Mouse (Mus musculus): ENCODE measurements around the gene Fan1.
A peak's percentile ranks its signal among the peaks of the same experiment; 100 is the strongest.

The Fan1 gene

GRCm38 (mm10) chr7:64373830-64374562, at the start of gene Fan1:
Gene Fan1, minus strand, starts transcription at chr7:64374095.
- DNase-seq (ENCODE audit: low spot score in 2 of 2) = peak; percentile 84 to 89

GRCm38 (mm10) chr7:64403989-64404388, 30.1 kb upstream of the Fan1 start:
- no peak for DNase-seq (ENCODE audit: low spot score in 2 of 2)

DNA sequence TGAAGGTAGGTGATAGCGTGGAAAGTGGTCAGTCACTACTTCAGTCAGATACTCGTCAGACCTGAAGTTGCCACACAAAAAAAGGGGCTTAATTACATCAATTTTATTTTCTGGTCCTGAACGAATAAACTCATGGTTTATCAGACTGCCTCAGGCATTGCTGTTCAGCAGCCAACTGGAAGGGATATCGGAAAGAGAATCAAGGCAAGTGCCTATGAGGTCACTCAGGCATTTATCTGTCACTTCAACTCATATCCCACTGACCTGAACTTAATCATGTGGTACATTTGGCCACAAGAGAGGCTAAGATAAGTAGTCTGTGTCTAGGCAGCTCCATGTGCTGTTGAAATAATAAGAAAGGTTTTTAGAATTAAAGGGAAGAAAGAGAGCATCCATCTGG, 28.6 kb upstream of the Fan1 start:
- DNase-seq (ENCODE audit: low spot score in 2 of 2) = no peak

- no peak for DNase-seq (ENCODE audit: low spot score in 2 of 2)
Observed at GRCm38 (mm10) chr7:64400725-64401124, 26.8 kb upstream of the Fan1 start.

DNA sequence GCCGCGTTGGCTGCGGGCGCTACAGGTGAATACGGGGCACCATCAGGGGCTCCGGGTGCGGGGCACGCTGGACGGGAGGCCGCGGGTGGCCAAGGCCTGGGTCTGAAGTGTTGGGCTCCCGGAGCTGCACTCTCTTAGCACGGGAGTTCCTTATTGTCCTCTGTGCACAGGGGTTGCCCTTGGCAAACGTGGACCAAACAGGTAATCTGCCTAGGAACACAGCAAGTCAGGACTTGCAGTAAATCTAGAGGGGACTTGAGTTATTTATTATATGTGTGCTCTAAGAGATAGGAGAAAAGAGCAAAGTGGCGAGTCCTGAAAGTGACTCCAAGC, 18.9 kb upstream of the Fan1 start:
- DNase-seq (ENCODE audit: low spot score in 2 of 2) = no peak

GRCm38 (mm10) chr7:64392122-64392818, 18.4 kb upstream of the Fan1 start, which contains the start of the genes Mphosph10 and Mcee:
Gene Mphosph10, minus strand, starts transcription at chr7:64392268.
Gene Mcee, plus strand, starts transcription at chr7:64392607.
- peak; percentile 95 to 98 for DNase-seq (ENCODE audit: low spot score in 2 of 2)

- DNase-seq (ENCODE audit: low spot score in 2 of 2) = no peak
Observed at GRCm38 (mm10) chr7:64391479-64391878, 17.6 kb upstream of the Fan1 start.

- DNase-seq (ENCODE audit: low spot score in 2 of 2) = no peak
Observed at GRCm38 (mm10) chr7:64373147-64373829, 607 bp downstream of the Fan1 start.

DNA sequence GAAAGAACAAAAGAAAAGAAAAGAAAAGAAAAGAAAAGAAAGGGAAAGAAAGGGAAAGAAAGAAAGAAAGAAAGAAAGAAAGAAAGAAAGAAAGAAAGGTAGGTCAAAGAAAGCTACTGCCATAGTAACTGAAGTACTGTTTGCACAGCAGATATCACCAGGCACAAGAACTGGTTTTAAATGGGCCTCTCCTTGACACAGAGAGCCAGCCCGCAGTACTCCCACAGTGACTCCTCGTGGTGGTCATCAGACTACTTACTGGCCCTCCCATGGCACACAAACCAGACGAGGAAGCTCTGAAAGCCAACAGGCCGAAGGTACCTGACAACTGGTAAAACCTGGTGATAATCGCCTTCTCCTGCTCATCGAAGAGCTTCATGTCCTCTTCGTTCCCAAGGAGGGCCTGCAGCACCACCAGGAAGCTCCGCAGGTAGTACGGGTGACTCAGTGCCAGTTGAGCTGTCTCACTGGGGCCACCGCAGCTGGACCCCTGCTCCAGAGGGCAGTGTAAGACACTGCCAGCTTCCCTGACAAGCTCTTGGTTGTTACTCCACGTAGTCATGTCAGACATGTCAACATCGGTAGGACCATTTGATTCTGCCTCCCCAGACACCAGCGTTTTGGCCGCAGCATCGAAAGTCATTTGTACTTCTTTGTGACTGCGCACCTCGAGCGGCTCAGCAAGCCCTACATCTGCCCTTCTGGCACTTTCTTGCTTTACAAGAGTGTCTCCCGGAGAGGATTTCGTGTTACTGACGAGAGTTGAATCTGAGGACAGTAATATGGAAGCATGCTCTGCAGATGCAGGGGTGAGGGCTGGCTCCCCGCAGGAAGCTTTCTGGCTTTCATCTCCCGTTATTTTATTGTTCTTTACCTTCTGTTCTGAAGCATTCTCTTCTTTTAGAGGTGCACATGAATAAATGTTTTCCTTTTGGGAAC, 1.7 kb downstream of the Fan1 start:
- DNase-seq (ENCODE audit: low spot score in 2 of 2) = no peak

DNA sequence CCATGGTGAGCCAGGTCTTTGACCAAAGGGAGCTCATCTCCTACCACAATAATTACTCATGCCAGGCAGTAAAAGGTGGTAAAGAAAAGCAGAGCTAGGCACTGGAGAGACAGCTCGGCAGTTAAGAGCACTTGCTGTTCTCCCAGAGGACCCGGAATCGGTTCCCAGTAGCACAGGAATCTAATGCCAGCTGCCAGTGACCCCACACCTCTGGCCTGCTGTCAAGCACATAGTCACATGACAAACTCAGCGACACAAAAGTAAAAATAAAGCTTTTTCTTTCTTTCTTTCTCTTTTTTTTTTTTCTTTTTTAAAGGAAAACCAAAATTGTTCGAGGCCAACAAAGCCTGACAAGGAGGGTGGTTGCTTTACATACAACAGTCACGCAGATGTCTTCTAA, 4.1 kb downstream of the Fan1 start:
- DNase-seq (ENCODE audit: low spot score in 2 of 2) = no peak

GRCm38 (mm10) chr7:64365863-64366262, 8.0 kb downstream of the Fan1 start:
- DNase-seq (ENCODE audit: low spot score in 2 of 2) = no peak

DNA sequence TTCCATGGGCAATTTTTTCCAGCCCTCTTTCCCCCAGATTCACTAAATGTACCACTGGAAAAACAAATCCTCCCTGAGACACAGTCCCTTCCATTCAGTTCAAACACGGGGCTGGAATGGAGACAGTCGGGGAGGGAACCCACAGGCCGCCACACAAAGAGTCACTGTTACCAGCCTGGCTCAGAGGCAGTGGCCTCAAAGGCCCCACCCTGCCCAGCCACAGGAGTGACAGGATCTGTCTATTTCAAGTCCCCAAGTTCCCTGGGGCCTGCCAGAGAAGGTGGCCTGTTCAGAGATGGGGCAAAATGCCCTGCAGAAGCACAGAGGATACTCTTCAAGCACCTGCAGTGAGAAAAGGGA, 13.3 kb downstream of the Fan1 start:
- DNase-seq (ENCODE audit: low spot score in 2 of 2) = no peak

DNA sequence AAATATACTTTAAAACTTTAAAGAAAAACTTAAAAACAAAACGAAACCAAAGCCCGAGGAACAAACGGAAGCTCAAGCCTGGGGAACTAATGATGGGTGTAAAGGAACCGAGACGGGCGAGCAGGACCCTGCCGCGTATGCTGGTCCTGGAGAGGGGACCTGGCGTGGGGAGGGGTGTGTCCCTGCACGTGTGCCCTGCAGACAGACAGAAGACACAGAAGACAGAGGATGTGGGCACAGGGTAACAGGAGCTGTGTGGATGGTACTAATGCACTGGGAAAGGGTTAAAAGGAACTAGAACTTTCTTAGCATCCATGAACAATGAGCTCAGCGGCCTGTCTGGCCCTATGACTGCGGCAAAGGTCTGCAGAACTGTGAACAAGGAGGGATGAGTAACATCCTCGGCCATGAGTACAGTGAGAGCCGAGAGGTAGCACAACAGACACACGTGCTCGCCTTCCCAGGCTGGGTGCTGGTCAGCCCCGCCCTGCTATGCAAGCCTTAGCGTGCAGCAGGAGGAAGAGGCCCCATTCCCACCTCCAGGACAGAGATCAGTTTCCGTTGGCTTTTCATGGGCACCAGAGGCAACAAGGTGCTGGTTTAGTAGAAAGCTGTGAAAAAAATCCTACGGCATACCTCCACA, 13.8 kb downstream of the Fan1 start:
- no peak for DNase-seq (ENCODE audit: low spot score in 2 of 2)

- DNase-seq (ENCODE audit: low spot score in 2 of 2) = no peak
Observed at GRCm38 (mm10) chr7:64358666-64359065, 15.2 kb downstream of the Fan1 start.

- peak; percentile 57 to 58 for DNase-seq (ENCODE audit: low spot score in 2 of 2)
Observed at GRCm38 (mm10) chr7:64357405-64357804, 16.5 kb downstream of the Fan1 start.

DNA sequence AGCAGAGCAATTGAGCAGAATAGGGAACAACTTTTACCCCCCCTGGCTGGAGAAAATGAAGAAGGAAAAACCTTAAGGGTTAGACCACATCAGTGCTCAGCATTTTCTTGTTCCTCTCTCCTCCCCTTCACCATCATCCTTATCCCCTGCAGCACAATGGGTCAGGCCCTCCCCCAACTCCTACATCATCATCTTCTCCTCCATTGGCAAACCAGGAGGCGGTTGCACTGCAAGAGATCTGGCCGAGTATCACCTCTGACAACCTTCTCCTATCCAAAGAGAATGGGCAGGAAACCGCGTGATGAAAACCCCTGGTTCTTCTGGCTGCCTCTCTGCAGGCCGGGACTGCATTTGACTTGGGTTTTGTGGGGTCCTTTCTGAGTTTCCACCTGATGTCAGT, 17.2 kb downstream of the Fan1 start:
- peak in 1 of 2 experiments; percentile 10 for DNase-seq (ENCODE audit: low spot score in 2 of 2)

DNA sequence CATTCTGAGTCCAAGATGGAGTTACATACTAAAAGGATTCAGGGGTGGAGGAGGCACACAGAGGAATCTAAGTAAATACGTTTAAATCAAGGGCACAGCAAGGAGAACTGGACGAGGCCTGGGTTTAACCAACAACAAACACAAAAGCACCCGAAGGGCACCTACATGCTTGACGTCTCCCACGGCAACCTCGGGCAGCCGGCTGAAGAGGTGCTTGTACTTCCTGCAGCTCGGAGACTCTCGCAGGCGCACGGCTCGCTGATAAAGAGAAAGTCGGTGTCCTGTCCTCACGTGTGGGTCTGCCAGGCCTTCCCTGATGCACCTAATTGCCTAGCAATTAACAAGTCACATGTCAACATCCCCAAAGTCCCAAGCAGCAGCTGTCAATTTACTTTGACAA, 19.7 kb downstream of the Fan1 start:
- no peak for DNase-seq (ENCODE audit: low spot score in 2 of 2)

DNA sequence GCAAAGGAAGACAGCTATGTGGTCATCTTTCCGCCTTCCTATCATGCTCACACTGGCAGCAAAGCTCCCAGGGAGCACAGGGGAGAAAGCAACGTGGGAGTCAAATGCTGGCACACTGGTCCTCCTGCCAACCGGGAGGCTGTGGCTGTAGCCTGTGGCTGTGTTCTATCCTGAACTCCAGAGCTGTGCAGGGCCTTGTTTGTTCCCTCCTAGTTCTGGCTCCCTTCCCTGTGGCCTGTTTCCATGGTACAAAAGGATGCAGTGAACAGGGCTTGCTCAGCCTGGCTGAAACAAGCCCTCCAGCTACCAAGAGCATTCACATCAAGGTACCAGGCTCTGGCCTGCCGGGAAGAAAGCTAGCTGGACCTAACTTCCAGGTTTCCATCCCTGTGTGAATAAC, 22.8 kb downstream of the Fan1 start:
- no peak for DNase-seq (ENCODE audit: low spot score in 2 of 2)

DNA sequence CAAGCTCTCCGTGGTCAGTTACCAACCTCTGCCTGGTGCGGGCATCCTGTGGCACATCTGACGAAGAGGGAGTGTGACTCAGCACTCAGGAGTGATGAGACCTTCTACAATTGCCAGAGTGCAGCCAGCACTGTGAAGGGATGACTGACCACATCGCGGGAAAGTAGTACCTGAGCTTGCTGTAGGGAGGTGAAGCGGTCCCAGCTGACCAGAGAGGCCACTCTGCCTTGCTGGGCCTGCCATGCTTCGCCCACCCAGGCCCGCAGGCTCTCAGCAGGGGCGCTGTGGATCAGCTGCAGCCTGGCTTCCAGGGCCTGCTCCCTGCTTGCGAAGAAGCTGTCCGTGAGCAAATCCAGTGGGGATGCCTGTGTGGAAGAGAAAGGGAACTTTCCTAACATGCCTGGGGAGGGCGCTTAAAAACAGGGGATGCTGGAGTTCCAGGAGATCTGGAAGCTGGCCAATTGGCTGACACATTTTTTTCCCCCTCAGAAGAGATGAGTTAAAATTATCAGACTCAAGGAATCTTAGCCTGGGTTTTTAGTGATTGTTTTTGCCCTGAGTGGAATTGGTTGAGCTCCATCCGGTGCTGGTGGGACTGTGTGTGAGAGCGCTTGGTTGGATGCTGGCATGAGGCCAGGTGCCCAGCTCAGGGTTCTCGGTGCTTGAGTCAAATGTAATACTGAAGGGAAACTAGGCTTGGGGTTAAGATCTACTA, 24.6 kb downstream of the Fan1 start:
- DNase-seq (ENCODE audit: low spot score in 2 of 2) = no peak

- DNase-seq (ENCODE audit: low spot score in 2 of 2) = no peak
Observed at GRCm38 (mm10) chr7:64347813-64348212, 26.1 kb downstream of the Fan1 start.

GRCm38 (mm10) chr7:64332686-64333085, 41.2 kb downstream of the Fan1 start:
- DNase-seq (ENCODE audit: low spot score in 2 of 2) = no peak

Data from heart, adult 9 months (tissue).